Mouse (Mus musculus): ENCODE measurements around the gene Dohh. TPM values are rescaled to one million over a fixed set of nuclear protein-coding genes. Genes with fewer than 3 reads are reported as not detected.

Dohh gene
- polyA plus RNA-seq, 1 experiment: 47.9 TPM

DNA sequence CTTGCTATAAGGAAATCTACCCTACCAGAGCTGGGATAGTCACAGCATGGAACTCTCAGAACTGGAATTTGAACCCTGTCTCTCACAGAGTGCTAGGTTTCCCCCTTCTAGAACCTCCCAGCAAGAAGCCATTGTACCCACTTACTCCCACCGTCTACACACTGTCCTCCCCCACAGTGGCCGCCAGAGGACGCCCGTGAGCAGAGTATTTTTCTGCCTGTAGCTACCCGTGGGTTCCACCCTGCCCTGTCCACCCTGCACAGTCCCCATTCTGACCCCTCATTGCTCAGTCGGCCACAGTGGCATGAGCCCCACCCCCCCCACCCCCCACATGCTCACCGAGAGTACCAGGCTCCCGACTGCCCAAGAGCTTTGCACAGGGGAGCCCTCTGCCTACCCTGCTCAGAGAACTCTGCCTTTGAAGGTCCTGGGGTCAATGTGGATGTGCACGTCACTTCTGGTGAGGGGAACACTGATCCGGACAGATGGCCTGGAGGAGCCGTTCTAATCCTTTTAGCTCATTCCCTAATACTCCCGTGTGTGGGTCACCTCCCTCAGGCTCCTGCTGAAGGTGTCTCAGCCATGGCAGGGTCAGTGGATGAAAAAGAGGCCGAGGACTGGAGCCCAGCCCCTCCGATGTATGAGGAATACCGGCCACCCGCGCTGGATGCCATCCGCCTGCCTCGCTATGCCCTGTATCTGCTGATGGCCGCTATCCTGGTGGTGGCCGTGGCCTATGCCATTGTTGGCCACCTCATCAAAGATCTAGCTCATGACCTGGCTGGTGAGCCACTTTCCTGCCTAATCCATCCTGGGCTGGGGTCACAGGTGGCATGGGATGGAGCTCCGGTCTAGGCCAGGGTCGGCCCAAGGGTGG is 5.8 kb downstream of the Dohh start:
- H3K27me3 ChIP-seq (ENCODE audit: control insufficient read depth, insufficient read depth, low read length): no peaks in the 10 kb centered on the region
- peaks cover 14% of the 10 kb centered on the region for H3K36me3 ChIP-seq (ENCODE audit: control insufficient read depth, insufficient read depth, low read length)
- DNase-seq (ENCODE audit: low read depth in 1 of 2, low spot score in 2 of 2): peak in 1 of 2 experiments; percentile 66
- no peak overlapping the region for H3K27ac ChIP-seq (ENCODE audit: insufficient read depth, low read length)
- 58% methylated on average over 23 of the region's 23 CpGs for WGBS
- H3K4me3 ChIP-seq (ENCODE audit: extremely low read depth, insufficient read depth, insufficient read length): no peak overlapping the region
- H3K4me1 ChIP-seq (ENCODE audit: control insufficient read depth, insufficient read depth, insufficient read length): peaks cover 17% of the 10 kb centered on the region; the same call in 1 of the 2 replicates
- TF ChIP-seq POLR2A (IDR thresholded peaks at IDR 0.05; ENCODE audit: low read depth, low read length) (no peak), CTCF (IDR thresholded peaks at IDR 0.05; ENCODE audit: extremely low read depth, insufficient read depth, insufficient read length, insufficient replicate concordance) (peak; percentile 90)

DNA sequence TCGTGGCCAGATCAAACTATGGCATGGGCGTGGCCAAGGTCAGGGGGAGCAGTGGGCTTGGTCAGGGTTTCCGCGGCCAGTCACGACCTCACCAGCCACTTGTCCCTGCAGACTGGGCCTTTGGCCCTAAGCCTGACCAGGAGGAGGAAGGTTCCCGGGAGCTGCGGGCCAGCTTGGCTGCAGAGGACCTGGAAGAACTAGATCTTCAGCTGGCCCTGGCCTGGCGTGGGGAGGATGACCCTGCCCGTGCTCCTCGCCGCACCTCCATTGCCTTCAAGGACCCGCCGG is 6.4 kb downstream of the Dohh start:
- Histone ChIP-seq H3K27ac (ENCODE audit: insufficient read depth, low read length) (no peak overlapping the region), H3K27me3 (ENCODE audit: control insufficient read depth, insufficient read depth, low read length) (no peaks in the 10 kb centered on the region), H3K36me3 (ENCODE audit: control insufficient read depth, insufficient read depth, low read length) (peaks cover 14% of the 10 kb centered on the region), H3K4me1 (ENCODE audit: control insufficient read depth, insufficient read depth, insufficient read length) (peaks cover 13% of the 10 kb centered on the region; the same call in 1 of the 2 replicates), H3K4me3 (ENCODE audit: extremely low read depth, insufficient read depth, insufficient read length) (no peak overlapping the region)
- TF ChIP-seq POLR2A (IDR thresholded peaks at IDR 0.05; ENCODE audit: low read depth, low read length) (no peak), CTCF (IDR thresholded peaks at IDR 0.05; ENCODE audit: extremely low read depth, insufficient read depth, insufficient read length, insufficient replicate concordance) (no peak)
- DNase-seq (ENCODE audit: low read depth in 1 of 2, low spot score in 2 of 2): no peak
- 92% methylated on average over 13 of the region's 13 CpGs for WGBS

GRCm38 (mm10) chr10:81392270-81392669 is 8.0 kb downstream of the Dohh start:
- Histone ChIP-seq H3K4me1 (ENCODE audit: control insufficient read depth, insufficient read depth, insufficient read length) (peaks cover 13% of the 10 kb centered on the region; the same call in 1 of the 2 replicates), H3K4me3 (ENCODE audit: extremely low read depth, insufficient read depth, insufficient read length) (no peak overlapping the region), H3K27me3 (ENCODE audit: control insufficient read depth, insufficient read depth, low read length) (no peaks in the 10 kb centered on the region), H3K27ac (ENCODE audit: insufficient read depth, low read length) (no peak overlapping the region), H3K36me3 (ENCODE audit: control insufficient read depth, insufficient read depth, low read length) (peaks cover 9% of the 10 kb centered on the region)
- DNase-seq (ENCODE audit: low read depth in 1 of 2, low spot score in 2 of 2): no peak
- TF ChIP-seq POLR2A (IDR thresholded peaks at IDR 0.05; ENCODE audit: low read depth, low read length) (no peak), CTCF (IDR thresholded peaks at IDR 0.05; ENCODE audit: extremely low read depth, insufficient read depth, insufficient read length, insufficient replicate concordance) (no peak)
- 82% methylated on average over 6 of the region's 6 CpGs for WGBS

DNA sequence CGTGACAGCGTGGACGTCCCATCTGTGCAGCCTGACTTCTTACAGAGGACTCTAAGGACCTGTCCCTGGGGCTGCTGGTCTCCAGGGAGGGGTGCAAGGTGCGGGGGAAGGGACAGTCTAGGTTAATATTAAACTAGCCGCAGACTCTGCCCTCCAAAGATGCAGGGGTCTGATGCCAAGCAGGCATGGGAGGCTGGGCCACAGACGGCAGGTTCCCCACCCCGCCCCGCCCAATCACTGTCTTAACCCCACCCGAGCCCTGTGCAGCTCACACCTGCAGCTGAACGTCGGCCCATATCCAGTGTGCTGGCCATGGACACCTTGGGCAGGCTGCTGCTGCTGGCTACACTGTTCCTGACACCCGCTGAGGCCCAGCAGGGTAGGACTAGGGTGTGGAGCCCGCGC is 8.6 kb downstream of the Dohh start, which contains the start of gene Smim24:
Gene Smim24 (plus strand): TSS at position 271 of the 405 bp plus-strand sequence.
- peak within 1 kb of the TSS; percentile 56 for H3K4me3 ChIP-seq (ENCODE audit: extremely low read depth, insufficient read depth, insufficient read length)
- no peak for DNase-seq (ENCODE audit: low read depth in 1 of 2, low spot score in 2 of 2)
- WGBS: 40% methylated on average over 14 of the region's 14 CpGs
- peaks cover 4% of the 10 kb centered on the region for H3K36me3 ChIP-seq (ENCODE audit: control insufficient read depth, insufficient read depth, low read length)
- peaks cover 13% of the 10 kb centered on the region; the same call in 1 of the 2 replicates for H3K4me1 ChIP-seq (ENCODE audit: control insufficient read depth, insufficient read depth, insufficient read length)
- no peaks in the 10 kb centered on the region for H3K27me3 ChIP-seq (ENCODE audit: control insufficient read depth, insufficient read depth, low read length)
- TF ChIP-seq CTCF (IDR thresholded peaks at IDR 0.05; ENCODE audit: extremely low read depth, insufficient read depth, insufficient read length, insufficient replicate concordance): no peak
- no peak for TF ChIP-seq POLR2A (IDR thresholded peaks at IDR 0.05; ENCODE audit: low read depth, low read length)
- H3K27ac ChIP-seq (ENCODE audit: insufficient read depth, low read length): peak within 1 kb of the TSS; percentile 20; the same call in 1 of the 2 replicates

GRCm38 (mm10) chr10:81393456-81394063 is 9.3 kb downstream of the Dohh start:
- Histone ChIP-seq H3K27ac (ENCODE audit: insufficient read depth, low read length) (peak overlapping the region; percentile 20; the same call in 1 of the 2 replicates), H3K36me3 (ENCODE audit: control insufficient read depth, insufficient read depth, low read length) (no peaks in the 10 kb centered on the region; the same call in 1 of the 2 replicates), H3K4me3 (ENCODE audit: extremely low read depth, insufficient read depth, insufficient read length) (peak overlapping the region; percentile 56; the same call in 1 of the 2 replicates), H3K27me3 (ENCODE audit: control insufficient read depth, insufficient read depth, low read length) (no peaks in the 10 kb centered on the region), H3K4me1 (ENCODE audit: control insufficient read depth, insufficient read depth, insufficient read length) (peaks cover 13% of the 10 kb centered on the region; the same call in 1 of the 2 replicates)
- 5% methylated on average over 19 of the region's 19 CpGs for WGBS
- TF ChIP-seq POLR2A (IDR thresholded peaks at IDR 0.05; ENCODE audit: low read depth, low read length) (no peak), CTCF (IDR thresholded peaks at IDR 0.05; ENCODE audit: extremely low read depth, insufficient read depth, insufficient read length, insufficient replicate concordance) (no peak)
- no peak for DNase-seq (ENCODE audit: low read depth in 1 of 2, low spot score in 2 of 2)

GRCm38 (mm10) chr10:81395127-81395526 is 10.9 kb downstream of the Dohh start:
- peaks cover 6% of the 10 kb centered on the region for H3K36me3 ChIP-seq (ENCODE audit: control insufficient read depth, insufficient read depth, low read length)
- peak; percentile 41 to 66 for DNase-seq (ENCODE audit: low read depth in 1 of 2, low spot score in 2 of 2)
- WGBS: 17% methylated on average over 5 of the region's 5 CpGs
- no peak overlapping the region for H3K27ac ChIP-seq (ENCODE audit: insufficient read depth, low read length)
- TF ChIP-seq POLR2A (IDR thresholded peaks at IDR 0.05; ENCODE audit: low read depth, low read length) (no peak), CTCF (IDR thresholded peaks at IDR 0.05; ENCODE audit: extremely low read depth, insufficient read depth, insufficient read length, insufficient replicate concordance) (peak; percentile 88; the same call in 1 of the 2 replicates)
- H3K4me3 ChIP-seq (ENCODE audit: extremely low read depth, insufficient read depth, insufficient read length): no peak overlapping the region
- peaks cover 13% of the 10 kb centered on the region; the same call in 1 of the 2 replicates for H3K4me1 ChIP-seq (ENCODE audit: control insufficient read depth, insufficient read depth, insufficient read length)
- no peaks in the 10 kb centered on the region for H3K27me3 ChIP-seq (ENCODE audit: control insufficient read depth, insufficient read depth, low read length)

Measured in spleen, adult 2 months (tissue).